Mouse (Mus musculus): ENCODE results near the gene Phactr1. TPM values are rescaled to one million over a fixed set of nuclear protein-coding genes. Genes with fewer than 3 reads are reported as not detected.
A peak's percentile ranks its signal among the peaks of the same experiment; 100 is the strongest.

Phactr1 gene
- polyA plus RNA-seq, 1 experiment from 2014 or later: 12.6 TPM

DNA sequence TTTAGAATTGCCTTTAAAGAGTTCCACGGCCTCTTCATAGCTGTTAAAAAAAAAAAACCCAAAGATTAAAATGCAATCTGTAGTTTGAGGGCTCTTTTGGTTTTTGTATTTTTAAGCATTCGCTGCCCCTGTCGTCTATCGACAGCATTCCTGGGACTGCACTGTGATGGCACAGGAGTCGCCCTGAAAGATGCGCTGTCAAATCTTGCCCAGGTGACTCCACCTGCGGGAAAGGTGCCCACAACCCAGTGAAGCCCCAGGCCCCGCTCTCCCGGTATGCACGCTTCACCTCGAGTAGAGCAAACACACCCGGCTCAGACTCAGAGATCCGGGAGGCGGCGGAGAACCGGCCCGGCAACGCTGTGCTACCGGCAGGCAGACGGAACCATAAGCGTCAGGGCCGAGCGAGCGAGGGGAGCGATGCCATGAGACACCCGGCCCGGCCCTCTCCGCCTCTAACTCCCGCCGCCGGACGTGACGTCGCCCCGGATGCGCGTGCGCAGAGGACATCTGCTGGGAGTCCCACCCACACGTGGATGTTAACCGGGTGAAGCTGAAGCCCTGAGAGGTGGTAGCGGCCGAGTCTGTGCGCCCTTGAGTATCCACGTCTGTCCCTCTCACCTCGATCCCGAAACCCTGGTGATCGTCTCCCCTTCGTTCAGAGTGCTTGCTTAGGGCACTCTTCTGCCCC, 490.7 kb downstream of the Phactr1 start, which contains the start of gene Tbc1d7:
TSS of gene Tbc1d7 (minus strand) at position 482 of the 691 bp plus-strand sequence.
- Histone ChIP-seq H3K36me3 (replicated peaks; ENCODE audit: control insufficient read depth, insufficient read depth, low read depth, low read length) (no peaks in the 10 kb centered on the region), H3K9me3 (replicated peaks; ENCODE audit: control insufficient read depth, low read length) (no peaks in the 10 kb centered on the region), H3K9ac (replicated peaks; ENCODE audit: low read length) (peak within 1 kb of the TSS; percentile 88), H3K27ac (replicated peaks; ENCODE audit: low read depth, low read length) (peak within 1 kb of the TSS; percentile 52), H3K4me2 (ENCODE audit: low read depth, low read length) (peak within 1 kb of the TSS; percentile 70), H3K4me3 (ENCODE audit: low read depth, low read length) (peak within 1 kb of the TSS; percentile 67), H3K4me1 (ENCODE audit: control insufficient read depth, insufficient read depth, low read length) (no peaks in the 10 kb centered on the region), H3K27me3 (ENCODE audit: control insufficient read depth, insufficient read depth, low read length) (no peaks in the 10 kb centered on the region)
- ATAC-seq (replicated peaks; ENCODE audit: insufficient number of reproducible peaks, low FRiP score, low TSS enrichment, low read depth): peak; percentile 92
- under 1% methylated on average over 48 of the region's 48 CpGs for WGBS
- DNase-seq (ENCODE audit: low spot score): peak; percentile 97

DNA sequence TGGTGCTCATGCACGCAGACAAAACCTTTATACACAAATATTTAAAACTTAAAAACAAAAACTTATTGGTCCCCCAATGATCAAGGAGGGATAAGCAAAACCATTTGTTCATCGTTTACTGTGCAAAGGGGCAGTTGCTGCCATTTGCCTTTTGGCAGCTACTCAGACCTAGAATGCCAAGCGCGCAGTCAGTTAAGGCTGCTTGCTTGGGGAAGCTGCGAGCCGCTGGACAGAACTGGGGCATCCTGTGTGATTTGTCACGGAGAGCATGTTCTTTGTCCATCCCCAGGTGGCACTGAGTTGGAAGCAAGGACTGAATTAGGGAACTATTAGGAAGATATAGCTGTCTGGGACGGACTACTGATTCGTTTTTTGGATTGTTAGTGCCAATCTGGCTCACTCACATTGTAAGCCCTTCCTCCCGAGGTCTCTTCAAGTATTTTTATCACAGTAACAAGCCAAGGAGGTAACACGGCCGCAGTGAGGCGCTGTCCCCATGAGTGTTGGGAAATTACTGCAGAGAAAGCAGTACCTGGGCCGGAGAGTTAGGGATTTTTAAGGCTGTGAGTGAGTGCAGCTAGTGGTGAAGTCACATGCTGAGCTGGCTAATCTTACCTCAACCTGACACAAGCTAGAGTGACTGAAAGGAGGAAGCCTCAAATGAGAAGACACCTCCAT, 491.8 kb downstream of the Phactr1 start:
- no peaks in the 10 kb centered on the region for H3K36me3 ChIP-seq (replicated peaks; ENCODE audit: control insufficient read depth, insufficient read depth, low read depth, low read length)
- H3K4me3 ChIP-seq (ENCODE audit: low read depth, low read length): peak overlapping the region; percentile 67
- DNase-seq (ENCODE audit: low spot score): peak; percentile 43
- no peaks in the 10 kb centered on the region for H3K4me1 ChIP-seq (ENCODE audit: control insufficient read depth, insufficient read depth, low read length)
- WGBS: 34% methylated on average over 14 of the region's 14 CpGs
- H3K9me3 ChIP-seq (replicated peaks; ENCODE audit: control insufficient read depth, low read length): no peaks in the 10 kb centered on the region
- no peak for ATAC-seq (replicated peaks; ENCODE audit: insufficient number of reproducible peaks, low FRiP score, low TSS enrichment, low read depth)
- no peaks in the 10 kb centered on the region for H3K27me3 ChIP-seq (ENCODE audit: control insufficient read depth, insufficient read depth, low read length)
- H3K9ac ChIP-seq (replicated peaks; ENCODE audit: low read length): peak overlapping the region; percentile 88
- H3K4me2 ChIP-seq (ENCODE audit: low read depth, low read length): peak overlapping the region; percentile 70
- H3K27ac ChIP-seq (replicated peaks; ENCODE audit: low read depth, low read length): no peak overlapping the region

DNA sequence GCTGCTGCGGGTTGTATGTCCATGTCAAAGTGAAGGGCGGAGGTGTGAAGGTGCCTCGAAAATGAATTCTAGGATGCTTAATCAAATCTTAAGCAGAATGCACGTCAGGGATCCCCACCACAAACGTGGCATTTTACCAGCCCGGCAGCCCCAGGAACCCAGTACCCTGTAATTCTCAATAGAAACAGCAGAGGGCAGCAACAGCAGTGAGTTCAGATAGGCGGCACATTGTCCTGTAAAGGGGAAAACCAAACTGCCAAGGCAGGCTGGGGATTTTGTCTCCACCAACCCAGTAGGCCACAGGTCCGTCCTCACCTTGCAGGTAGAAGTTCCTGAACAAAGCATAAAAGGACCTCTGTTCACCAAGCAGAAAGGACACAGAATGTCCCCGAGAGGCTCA, 492.8 kb downstream of the Phactr1 start:
- Histone ChIP-seq H3K4me3 (ENCODE audit: low read depth, low read length) (no peak overlapping the region), H3K9ac (replicated peaks; ENCODE audit: low read length) (no peak overlapping the region), H3K36me3 (replicated peaks; ENCODE audit: control insufficient read depth, insufficient read depth, low read depth, low read length) (no peaks in the 10 kb centered on the region), H3K27me3 (ENCODE audit: control insufficient read depth, insufficient read depth, low read length) (no peaks in the 10 kb centered on the region), H3K4me1 (ENCODE audit: control insufficient read depth, insufficient read depth, low read length) (no peaks in the 10 kb centered on the region), H3K27ac (replicated peaks; ENCODE audit: low read depth, low read length) (no peak overlapping the region), H3K9me3 (replicated peaks; ENCODE audit: control insufficient read depth, low read length) (no peaks in the 10 kb centered on the region), H3K4me2 (ENCODE audit: low read depth, low read length) (no peak overlapping the region)
- peak; percentile 88 for DNase-seq (ENCODE audit: low spot score)
- WGBS: 16% methylated on average over 9 of the region's 9 CpGs
- no peak for ATAC-seq (replicated peaks; ENCODE audit: insufficient number of reproducible peaks, low FRiP score, low TSS enrichment, low read depth)

DNA sequence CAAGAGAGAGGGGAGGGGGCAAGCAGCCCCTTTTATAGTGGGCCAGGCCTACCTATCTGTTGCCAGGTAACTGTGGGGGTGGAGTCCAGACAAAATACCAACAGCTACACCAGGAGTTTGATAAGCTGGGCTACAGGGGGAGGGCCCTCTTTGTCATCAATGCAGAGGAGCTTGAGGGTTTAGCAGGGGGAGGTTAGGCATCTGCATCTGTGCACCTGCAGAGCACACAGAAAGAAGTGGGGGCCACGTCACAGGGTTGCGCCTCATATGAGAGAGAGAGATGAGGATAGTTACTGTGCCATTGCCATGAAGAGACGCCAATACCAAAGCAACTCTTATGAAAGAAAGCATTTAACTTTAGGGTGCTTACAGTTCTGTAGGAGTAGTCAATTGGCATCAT, 496.3 kb downstream of the Phactr1 start:
- Histone ChIP-seq H3K9ac (replicated peaks; ENCODE audit: low read length) (no peak overlapping the region), H3K4me2 (ENCODE audit: low read depth, low read length) (no peak overlapping the region), H3K4me3 (ENCODE audit: low read depth, low read length) (no peak overlapping the region), H3K36me3 (replicated peaks; ENCODE audit: control insufficient read depth, insufficient read depth, low read depth, low read length) (no peaks in the 10 kb centered on the region), H3K27ac (replicated peaks; ENCODE audit: low read depth, low read length) (no peak overlapping the region), H3K4me1 (ENCODE audit: control insufficient read depth, insufficient read depth, low read length) (no peaks in the 10 kb centered on the region), H3K9me3 (replicated peaks; ENCODE audit: control insufficient read depth, low read length) (no peaks in the 10 kb centered on the region), H3K27me3 (ENCODE audit: control insufficient read depth, insufficient read depth, low read length) (no peaks in the 10 kb centered on the region)
- ATAC-seq (replicated peaks; ENCODE audit: insufficient number of reproducible peaks, low FRiP score, low TSS enrichment, low read depth) (no peak), DNase-seq (ENCODE audit: low spot score) (no peak)
- 95% methylated on average over 3 of the region's 3 CpGs for WGBS

DNA sequence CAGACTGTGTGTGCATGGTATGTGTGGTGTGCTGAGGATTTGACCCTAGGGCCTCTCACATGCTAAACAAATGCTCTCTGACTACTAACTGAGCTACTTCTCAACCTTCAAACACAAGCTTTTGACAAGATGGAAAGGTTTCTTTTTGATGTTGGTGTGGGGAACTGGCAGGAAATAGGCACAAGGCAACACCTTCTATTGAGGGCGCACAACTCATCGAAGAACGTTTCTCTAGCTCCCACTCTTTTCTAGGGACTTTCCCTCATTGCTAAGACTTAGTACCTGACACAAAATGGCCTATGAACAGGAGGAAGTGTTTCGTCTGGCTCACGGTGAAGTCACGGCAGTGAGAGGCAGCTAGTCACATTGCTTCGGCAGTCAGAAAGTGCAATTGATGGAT, 496.9 kb downstream of the Phactr1 start:
- WGBS: 89% methylated on average over 7 of the region's 7 CpGs

DNA sequence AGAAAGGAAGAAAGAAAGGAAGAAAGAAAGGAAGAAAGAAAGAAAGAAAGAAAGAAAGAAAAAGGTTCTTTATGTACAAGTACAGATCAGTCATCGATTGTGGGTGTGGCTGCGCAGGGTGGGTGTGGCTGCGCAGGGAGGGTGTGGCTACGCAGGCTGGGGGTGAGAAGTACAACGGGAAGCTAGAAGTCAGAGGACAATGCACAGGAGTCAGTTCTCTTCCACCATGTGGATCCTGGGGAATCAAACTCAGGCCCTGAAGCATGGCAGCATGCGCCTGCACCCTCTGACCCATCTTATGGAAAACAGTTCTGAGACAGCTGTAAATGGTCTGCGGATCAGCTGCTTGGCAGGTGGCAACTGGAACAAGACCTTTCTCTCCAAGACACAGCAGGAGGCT, 500.7 kb downstream of the Phactr1 start:
- H3K4me3 ChIP-seq (ENCODE audit: low read depth, low read length): no peak overlapping the region
- no peak overlapping the region for H3K4me2 ChIP-seq (ENCODE audit: low read depth, low read length)
- no peaks in the 10 kb centered on the region for H3K36me3 ChIP-seq (replicated peaks; ENCODE audit: control insufficient read depth, insufficient read depth, low read depth, low read length)
- WGBS: 57% methylated on average over 7 of the region's 7 CpGs
- DNase-seq (ENCODE audit: low spot score) (no peak), ATAC-seq (replicated peaks; ENCODE audit: insufficient number of reproducible peaks, low FRiP score, low TSS enrichment, low read depth) (no peak)
- H3K27me3 ChIP-seq (ENCODE audit: control insufficient read depth, insufficient read depth, low read length): no peaks in the 10 kb centered on the region
- no peak overlapping the region for H3K27ac ChIP-seq (replicated peaks; ENCODE audit: low read depth, low read length)
- no peak overlapping the region for H3K9ac ChIP-seq (replicated peaks; ENCODE audit: low read length)
- no peaks in the 10 kb centered on the region for H3K9me3 ChIP-seq (replicated peaks; ENCODE audit: control insufficient read depth, low read length)
- no peaks in the 10 kb centered on the region; the same call in 1 of the 2 replicates for H3K4me1 ChIP-seq (ENCODE audit: control insufficient read depth, insufficient read depth, low read length)

More for the DNA sequence above, 496.9 kb downstream of the Phactr1 start:
- Histone ChIP-seq H3K9ac (replicated peaks; ENCODE audit: low read length) (no peak overlapping the region), H3K4me1 (ENCODE audit: control insufficient read depth, insufficient read depth, low read length) (no peaks in the 10 kb centered on the region), H3K36me3 (replicated peaks; ENCODE audit: control insufficient read depth, insufficient read depth, low read depth, low read length) (no peaks in the 10 kb centered on the region), H3K4me3 (ENCODE audit: low read depth, low read length) (no peak overlapping the region), H3K27ac (replicated peaks; ENCODE audit: low read depth, low read length) (no peak overlapping the region), H3K9me3 (replicated peaks; ENCODE audit: control insufficient read depth, low read length) (no peaks in the 10 kb centered on the region), H3K4me2 (ENCODE audit: low read depth, low read length) (no peak overlapping the region), H3K27me3 (ENCODE audit: control insufficient read depth, insufficient read depth, low read length) (no peaks in the 10 kb centered on the region)
- DNase-seq (ENCODE audit: low spot score): no peak
- no peak for ATAC-seq (replicated peaks; ENCODE audit: insufficient number of reproducible peaks, low FRiP score, low TSS enrichment, low read depth)

DNA sequence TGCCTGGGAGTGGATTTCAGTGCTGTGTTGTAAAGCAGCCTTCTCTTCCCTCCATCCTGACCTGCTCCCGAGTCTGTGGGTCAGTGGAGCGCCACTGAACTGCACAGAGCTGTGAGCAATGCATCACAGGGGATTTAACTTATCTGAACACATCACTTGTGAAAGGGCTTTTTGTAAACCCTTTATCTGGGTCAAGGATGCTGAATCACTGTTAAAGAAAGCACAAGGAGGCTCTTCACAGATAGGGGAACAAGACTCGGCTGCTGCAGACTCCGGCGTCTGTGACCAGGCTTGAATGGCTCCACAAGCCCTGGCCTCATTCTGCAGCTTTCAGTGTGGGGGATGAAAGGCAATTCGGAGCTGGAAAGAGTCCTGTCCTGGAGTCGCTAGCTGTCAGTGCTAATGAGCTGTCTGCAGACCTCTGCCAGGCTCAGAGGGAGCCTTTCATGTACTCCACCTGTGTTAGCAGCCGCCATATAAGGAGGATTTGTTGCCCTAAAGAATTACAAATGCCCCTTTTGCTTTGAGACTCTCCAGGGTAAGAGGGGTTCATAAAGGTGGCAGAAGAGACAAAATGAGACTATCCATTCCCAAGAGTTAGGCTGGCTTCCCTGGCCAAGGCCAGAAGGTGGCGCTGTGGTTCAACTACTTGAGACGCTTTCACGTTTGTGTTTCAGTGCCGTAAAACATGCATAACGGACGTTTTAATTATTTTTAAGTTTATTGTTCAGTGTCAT, 502.2 kb downstream of the Phactr1 start:
- Histone ChIP-seq H3K4me2 (ENCODE audit: low read depth, low read length) (peak overlapping the region; percentile 40), H3K9me3 (replicated peaks; ENCODE audit: control insufficient read depth, low read length) (no peaks in the 10 kb centered on the region), H3K9ac (replicated peaks; ENCODE audit: low read length) (peak overlapping the region; percentile 19; the same call in 1 of the 2 replicates), H3K27me3 (ENCODE audit: control insufficient read depth, insufficient read depth, low read length) (no peaks in the 10 kb centered on the region), H3K36me3 (replicated peaks; ENCODE audit: control insufficient read depth, insufficient read depth, low read depth, low read length) (no peaks in the 10 kb centered on the region), H3K4me3 (ENCODE audit: low read depth, low read length) (peak overlapping the region; percentile 17; the same call in 1 of the 2 replicates), H3K27ac (replicated peaks; ENCODE audit: low read depth, low read length) (no peak overlapping the region; the same call in 1 of the 2 replicates), H3K4me1 (ENCODE audit: control insufficient read depth, insufficient read depth, low read length) (no peaks in the 10 kb centered on the region; the same call in 1 of the 2 replicates)
- 26% methylated on average over 14 of the region's 14 CpGs for WGBS
- DNase-seq (ENCODE audit: low spot score) (peak; percentile 95), ATAC-seq (replicated peaks; ENCODE audit: insufficient number of reproducible peaks, low FRiP score, low TSS enrichment, low read depth) (0 out of 2 replicates have a peak, but pooled peaks have one; percentile 46)

Data from embryonic facial prominence, embryonic 11.5 days (tissue).